Mouse (Mus musculus): ENCODE data around the gene Masp1. TPM values are rescaled to one million over a fixed set of nuclear protein-coding genes. Genes with fewer than 3 reads are reported as not detected.

Masp1 gene
- polyA plus RNA-seq, 2 experiments, result 12.4 to 14.2 TPM

DNA sequence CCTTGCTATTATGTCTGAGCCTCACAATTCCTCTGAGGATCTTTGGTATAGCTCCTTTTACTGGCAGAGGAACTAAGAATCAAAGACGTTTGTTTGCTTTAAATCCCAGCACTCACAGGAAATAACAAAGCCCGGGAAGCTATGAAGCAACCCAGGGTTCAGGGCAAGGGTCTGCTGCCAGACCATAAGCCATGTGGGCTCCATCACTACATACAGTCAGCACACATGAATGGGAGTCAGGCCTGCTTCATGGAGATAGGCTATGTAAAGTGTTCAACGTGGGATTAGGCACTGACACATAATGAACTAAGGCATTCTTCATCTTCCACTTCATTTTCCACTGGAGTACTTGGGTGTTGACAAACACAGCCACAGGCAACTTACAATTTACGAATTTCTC is 20.4 kb upstream of the Masp1 start:
- no peaks in the 10 kb centered on the region for H3K27me3 ChIP-seq (ENCODE audit: control insufficient read depth, insufficient read depth, low read length)
- H3K9me3 ChIP-seq (ENCODE audit: control insufficient read depth, low read length), result no peaks in the 10 kb centered on the region
- no peak overlapping the region for H3K4me2 ChIP-seq (ENCODE audit: low read depth)
- 32% methylated on average over 4 of the region's 4 CpGs for WGBS (ENCODE audit: insufficient replicate concordance)
- no peak overlapping the region for H3K4me3 ChIP-seq (ENCODE audit: insufficient read depth in 1 of 2, low read depth in 2 of 2, low read length in 2 of 2)
- no peak overlapping the region for H3K27ac ChIP-seq
- no peak for ATAC-seq (ENCODE audit: insufficient read depth)
- peaks cover 0 to 3% of the 10 kb centered on the region in 2 experiments; a peak in 1 of 4 replicates for H3K4me1 ChIP-seq (replicated peaks; ENCODE audit: control insufficient read depth in 2 of 2, insufficient read depth in 2 of 2, low read length in 1 of 2)
- TF ChIP-seq EP300 (IDR thresholded peaks at IDR 0.05; ENCODE audit: low read depth), result no peak
- no peak for TF ChIP-seq CTCF (IDR thresholded peaks at IDR 0.05; ENCODE audit: low read depth)
- no peaks in the 10 kb centered on the region for H3K36me3 ChIP-seq (replicated peaks; ENCODE audit: control insufficient read depth, insufficient read depth, low read depth)
- no peak overlapping the region for H3K9ac ChIP-seq (replicated peaks)
- DNase-seq (ENCODE audit: low read depth in 3 of 3, low spot score in 3 of 3), result no peak

DNA sequence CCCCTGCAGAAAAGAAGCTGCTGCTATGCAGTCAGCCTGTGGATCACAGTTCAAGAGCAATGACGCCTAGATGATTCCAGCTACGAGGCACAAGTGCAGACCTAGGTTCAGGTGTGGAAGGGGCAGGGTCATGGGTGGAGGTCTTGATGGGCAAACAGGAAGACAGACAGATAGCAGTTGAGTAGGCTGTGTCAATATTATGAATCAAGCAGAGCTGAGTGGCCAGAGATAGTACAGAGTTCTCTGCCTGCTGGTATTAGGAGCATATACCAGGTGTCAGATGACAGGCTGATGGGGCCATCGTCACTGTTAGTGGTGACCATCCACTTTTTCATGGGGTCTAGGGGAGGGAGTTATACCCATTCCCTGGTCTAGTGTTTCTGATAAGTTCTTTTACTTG is 13.1 kb upstream of the Masp1 start:
- Histone ChIP-seq H3K36me3 (replicated peaks; ENCODE audit: control insufficient read depth, insufficient read depth, low read depth) (no peaks in the 10 kb centered on the region), H3K27me3 (ENCODE audit: control insufficient read depth, insufficient read depth, low read length) (no peaks in the 10 kb centered on the region), H3K4me3 (ENCODE audit: insufficient read depth in 1 of 2, low read depth in 2 of 2, low read length in 2 of 2) (no peak overlapping the region), H3K27ac (no peak overlapping the region), H3K4me1 (replicated peaks; ENCODE audit: control insufficient read depth in 2 of 2, insufficient read depth in 2 of 2, low read length in 1 of 2) (no peaks in the 10 kb centered on the region), H3K4me2 (ENCODE audit: low read depth) (no peak overlapping the region), H3K9me3 (ENCODE audit: control insufficient read depth, low read length) (no peaks in the 10 kb centered on the region), H3K9ac (replicated peaks) (no peak overlapping the region)
- ATAC-seq (ENCODE audit: insufficient read depth) (peak; percentile 33; the same call in 1 of the 2 replicates), DNase-seq (ENCODE audit: low read depth in 3 of 3, low spot score in 3 of 3) (no peak)
- TF ChIP-seq EP300 (IDR thresholded peaks at IDR 0.05; ENCODE audit: low read depth) (no peak), CTCF (IDR thresholded peaks at IDR 0.05; ENCODE audit: low read depth) (no peak)
- WGBS (ENCODE audit: insufficient replicate concordance), result 49% methylated on average over 3 of the region's 3 CpGs

DNA sequence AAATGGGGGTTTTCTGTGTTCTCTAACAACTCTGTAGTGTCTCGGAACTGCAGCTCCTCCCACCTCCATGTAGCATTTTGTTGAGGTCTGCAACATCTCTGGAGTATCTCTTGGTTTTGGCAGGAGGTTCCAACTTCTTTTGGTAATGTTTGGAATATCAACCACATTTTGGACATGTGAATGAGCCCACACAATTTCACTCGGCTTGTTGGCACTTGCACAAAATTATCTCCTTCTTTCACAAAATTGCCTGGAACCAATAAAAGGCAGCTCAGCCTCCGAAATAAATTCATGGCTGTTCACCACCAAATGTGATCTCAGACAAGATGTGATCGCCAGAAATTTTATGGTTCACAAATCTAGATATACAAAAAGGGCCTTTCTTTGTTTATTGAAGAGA is 8.6 kb upstream of the Masp1 start:
- ATAC-seq (ENCODE audit: insufficient read depth) (no peak), DNase-seq (ENCODE audit: low read depth in 3 of 3, low spot score in 3 of 3) (no peak)
- TF ChIP-seq CTCF (IDR thresholded peaks at IDR 0.05; ENCODE audit: low read depth), result no peak
- TF ChIP-seq EP300 (IDR thresholded peaks at IDR 0.05; ENCODE audit: low read depth), result no peak
- H3K36me3 ChIP-seq (replicated peaks; ENCODE audit: control insufficient read depth, insufficient read depth, low read depth), result no peaks in the 10 kb centered on the region
- WGBS (ENCODE audit: insufficient replicate concordance), result 51% methylated on average over 4 of the region's 4 CpGs
- H3K9ac ChIP-seq (replicated peaks), result no peak overlapping the region
- no peak overlapping the region for H3K4me2 ChIP-seq (ENCODE audit: low read depth)
- no peaks in the 10 kb centered on the region for H3K9me3 ChIP-seq (ENCODE audit: control insufficient read depth, low read length)
- no peaks in the 10 kb centered on the region for H3K4me1 ChIP-seq (replicated peaks; ENCODE audit: control insufficient read depth in 2 of 2, insufficient read depth in 2 of 2, low read length in 1 of 2)
- no peak overlapping the region for H3K4me3 ChIP-seq (ENCODE audit: insufficient read depth in 1 of 2, low read depth in 2 of 2, low read length in 2 of 2)
- H3K27ac ChIP-seq, result no peak overlapping the region
- H3K27me3 ChIP-seq (ENCODE audit: control insufficient read depth, insufficient read depth, low read length), result no peaks in the 10 kb centered on the region

DNA sequence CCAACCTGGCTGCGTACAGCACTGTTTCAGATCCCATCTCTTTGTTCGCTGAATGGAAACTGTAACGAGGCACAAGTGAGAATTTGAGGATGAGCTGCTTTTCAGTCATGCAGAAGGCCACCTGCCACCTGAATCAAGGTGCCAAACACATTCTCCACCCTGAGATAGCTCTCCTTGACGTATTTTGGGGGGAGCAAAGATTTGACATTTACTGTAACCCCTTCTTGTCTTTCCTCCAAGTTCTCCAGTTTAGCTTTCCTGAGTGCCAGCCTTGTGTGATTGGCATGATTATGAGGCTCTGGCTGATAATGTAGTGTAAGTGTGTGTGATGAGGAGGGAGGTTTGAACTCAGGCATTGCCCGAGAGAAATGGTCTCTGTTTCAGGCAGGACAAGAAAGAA is 1.5 kb upstream of the Masp1 start:
- WGBS (ENCODE audit: insufficient replicate concordance), result 60% methylated on average over 5 of the region's 5 CpGs
- no peak overlapping the region for H3K9ac ChIP-seq (replicated peaks)
- H3K27ac ChIP-seq, result no peak overlapping the region
- DNase-seq (ENCODE audit: low read depth in 3 of 3, low spot score in 3 of 3), result no peak
- H3K4me1 ChIP-seq (replicated peaks; ENCODE audit: control insufficient read depth in 2 of 2, insufficient read depth in 2 of 2, low read length in 1 of 2), result peaks cover 0 to 9% of the 10 kb centered on the region in 2 experiments; a peak in 1 of 4 replicates
- no peak for ATAC-seq (ENCODE audit: insufficient read depth)
- H3K4me2 ChIP-seq (ENCODE audit: low read depth), result no peak overlapping the region
- H3K36me3 ChIP-seq (replicated peaks; ENCODE audit: control insufficient read depth, insufficient read depth, low read depth), result no peaks in the 10 kb centered on the region
- no peaks in the 10 kb centered on the region for H3K9me3 ChIP-seq (ENCODE audit: control insufficient read depth, low read length)
- TF ChIP-seq CTCF (IDR thresholded peaks at IDR 0.05; ENCODE audit: low read depth) (no peak), EP300 (IDR thresholded peaks at IDR 0.05; ENCODE audit: low read depth) (no peak)
- no peak overlapping the region for H3K4me3 ChIP-seq (ENCODE audit: insufficient read depth in 1 of 2, low read depth in 2 of 2, low read length in 2 of 2)
- H3K27me3 ChIP-seq (ENCODE audit: control insufficient read depth, insufficient read depth, low read length), result no peaks in the 10 kb centered on the region

DNA sequence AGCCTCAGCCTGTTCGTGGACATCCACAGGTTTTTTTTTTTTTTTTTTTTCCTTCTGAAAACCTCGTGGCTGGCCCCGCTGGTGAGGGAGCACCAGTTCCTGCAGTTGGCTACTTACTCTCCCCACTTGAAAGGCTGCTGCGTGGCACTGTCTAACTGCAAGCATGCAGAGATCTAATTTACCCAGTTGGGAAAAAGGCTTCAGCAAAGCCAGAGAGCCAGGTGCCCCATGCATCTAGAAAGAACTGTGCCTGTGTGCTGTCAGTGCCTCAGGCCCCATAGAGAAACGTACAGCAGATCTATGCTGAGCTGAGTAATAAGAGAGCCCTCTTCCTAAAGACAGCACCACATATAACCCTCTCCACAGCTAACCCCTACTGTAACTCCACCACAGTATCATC is 477 bp upstream of the Masp1 start:
- peak overlapping the region; percentile 11; the same call in 1 of the 2 replicates for H3K4me2 ChIP-seq (ENCODE audit: low read depth)
- no peak for ATAC-seq (ENCODE audit: insufficient read depth)
- no peaks in the 10 kb centered on the region for H3K27me3 ChIP-seq (ENCODE audit: control insufficient read depth, insufficient read depth, low read length)
- TF ChIP-seq CTCF (IDR thresholded peaks at IDR 0.05; ENCODE audit: low read depth) (no peak), EP300 (IDR thresholded peaks at IDR 0.05; ENCODE audit: low read depth) (no peak)
- H3K27ac ChIP-seq, result no peak overlapping the region
- peak overlapping the region in 1 of 2 experiments; percentile 17; a peak in 1 of 4 replicates for H3K4me3 ChIP-seq (ENCODE audit: insufficient read depth in 1 of 2, low read depth in 2 of 2, low read length in 2 of 2)
- H3K36me3 ChIP-seq (replicated peaks; ENCODE audit: control insufficient read depth, insufficient read depth, low read depth), result no peaks in the 10 kb centered on the region
- peaks cover 0 to 15% of the 10 kb centered on the region in 2 experiments; a peak in 2 of 4 replicates for H3K4me1 ChIP-seq (replicated peaks; ENCODE audit: control insufficient read depth in 2 of 2, insufficient read depth in 2 of 2, low read length in 1 of 2)
- no peak overlapping the region for H3K9ac ChIP-seq (replicated peaks)
- WGBS (ENCODE audit: insufficient replicate concordance), result 24% methylated on average over 5 of the region's 5 CpGs
- no peaks in the 10 kb centered on the region for H3K9me3 ChIP-seq (ENCODE audit: control insufficient read depth, low read length)
- DNase-seq (ENCODE audit: low read depth in 3 of 3, low spot score in 3 of 3), result no peak
